Mouse (Mus musculus) intestine, embryonic 15.5 days (tissue): ENCODE measurements at regions not wholly inside any gene's neighbourhood (a gene's known extent, or its start where the extent isn't known, plus 50 kb on each side); places are given as distances from the start of the nearest gene placed in this dataset.

Experiments used
- ATAC-seq: fragments of 200-750 bp; cut with Nextera tagmentation; 2 replicates; pipeline ENCODE4 v1.8.0; 2017; ENCODE audit warnings: moderate TSS enrichment, moderate library complexity
- H3K27ac ChIP-seq: fragments of 300-500 bp; sonication (generic); 2 replicates; pipeline ENCODE4 v1.5.1; 2015; ENCODE audit warnings: mild to moderate bottlenecking, inconsistent platforms
- H3K27me3 ChIP-seq: fragments of 300-500 bp; sonication (generic); replicated peaks from 2 replicates; pipeline ENCODE4 v1.6.1; 2015; ENCODE audit warnings: inconsistent platforms
- H3K36me3 ChIP-seq: fragments of 300-500 bp; sonication (generic); 2 replicates; pipeline ENCODE4 v1.6.1; 2015; ENCODE audit warnings: inconsistent platforms
- H3K4me1 ChIP-seq: fragments of 300-500 bp; sonication (generic); replicated peaks from 2 replicates; pipeline ENCODE4 v1.6.1; 2015; ENCODE audit warnings: inconsistent platforms
- H3K4me2 ChIP-seq: fragments of 300-500 bp; sonication (generic); replicated peaks from 2 replicates; pipeline ENCODE4 v1.6.1; 2015; ENCODE audit warnings: mild to moderate bottlenecking, inconsistent platforms
- H3K4me3 ChIP-seq: fragments of 300-500 bp; sonication (generic); replicated peaks from 2 replicates; pipeline ENCODE4 v1.5.1; 2015; ENCODE audit warnings: inconsistent platforms
- H3K9ac ChIP-seq: fragments of 300-500 bp; sonication (generic); 2 replicates; pipeline ENCODE4 v1.6.1; 2015; ENCODE audit warnings: inconsistent platforms
- H3K9me3 ChIP-seq: fragments of 300-500 bp; sonication (generic); 2 replicates; pipeline ENCODE4 v1.6.1; 2016; ENCODE audit warnings: inconsistent platforms
- WGBS: fragments of 180-500 bp; shearing (Covaris S2); methylation state at CpG from one replicate; pipeline ENCODE4 v1.1.7; 2015; 5-methylcytosine and 5-hydroxymethylcytosine counted together

GRCm38 (mm10) chr3:144378524-144379225 is 173.7 kb upstream of the Lmo4 start:
- 87% methylated on average over 8 of the region's 8 CpGs for WGBS
- ATAC-seq = no peak

GRCm38 (mm10) chr3:144377626-144378523 is 172.9 kb upstream of the Lmo4 start:
- Histone ChIP-seq H3K4me1 (no peaks in the 10 kb centered on the region), H3K36me3 (no peaks in the 10 kb centered on the region), H3K4me2 (no peak overlapping the region), H3K9me3 (no peaks in the 10 kb centered on the region), H3K27me3 (no peaks in the 10 kb centered on the region), H3K4me3 (no peak overlapping the region), H3K27ac (no peak overlapping the region), H3K9ac (no peak overlapping the region)
- ATAC-seq = no peak
- WGBS = 69% methylated on average over 18 of the region's 18 CpGs

More at GRCm38 (mm10) chr3:144378524-144379225, 173.7 kb upstream of the Lmo4 start:
- Histone ChIP-seq H3K4me2 (no peak overlapping the region), H3K9ac (no peak overlapping the region), H3K4me1 (no peaks in the 10 kb centered on the region), H3K36me3 (no peaks in the 10 kb centered on the region), H3K27me3 (no peaks in the 10 kb centered on the region), H3K9me3 (no peaks in the 10 kb centered on the region), H3K4me3 (no peak overlapping the region), H3K27ac (no peak overlapping the region)

GRCm38 (mm10) chr3:144376463-144377402 is 171.7 kb upstream of the Lmo4 start:
- no peaks in the 10 kb centered on the region for H3K4me1 ChIP-seq
- no peak overlapping the region for H3K4me3 ChIP-seq
- no peaks in the 10 kb centered on the region for H3K27me3 ChIP-seq
- 77% methylated on average over 15 of the region's 15 CpGs for WGBS
- H3K36me3 ChIP-seq = no peaks in the 10 kb centered on the region
- no peak overlapping the region for H3K9ac ChIP-seq
- H3K4me2 ChIP-seq = no peak overlapping the region
- H3K27ac ChIP-seq = no peak overlapping the region
- H3K9me3 ChIP-seq = no peaks in the 10 kb centered on the region
- 0 out of 2 replicates have a peak, but pooled peaks have one; percentile 7 for ATAC-seq

- WGBS = 66% methylated on average over 12 of the region's 12 CpGs
- H3K4me1 ChIP-seq = no peaks in the 10 kb centered on the region
- H3K27me3 ChIP-seq = no peaks in the 10 kb centered on the region
- no peak overlapping the region for H3K27ac ChIP-seq
- no peak overlapping the region for H3K4me3 ChIP-seq
- peak; percentile 83 for ATAC-seq
- H3K9me3 ChIP-seq = no peaks in the 10 kb centered on the region
- no peak overlapping the region for H3K9ac ChIP-seq
- H3K4me2 ChIP-seq = no peak overlapping the region
- H3K36me3 ChIP-seq = no peaks in the 10 kb centered on the region
These were observed 170.8 kb upstream of the Lmo4 start for GRCm38 (mm10) chr3:144375725-144376412.

- Histone ChIP-seq H3K27me3 (no peaks in the 10 kb centered on the region), H3K4me1 (no peaks in the 10 kb centered on the region), H3K4me3 (no peak overlapping the region), H3K4me2 (no peak overlapping the region), H3K27ac (no peak overlapping the region), H3K9ac (no peak overlapping the region), H3K9me3 (no peaks in the 10 kb centered on the region), H3K36me3 (no peaks in the 10 kb centered on the region)
- 70% methylated on average over 4 of the region's 4 CpGs for WGBS
- ATAC-seq = no peak
These were observed 163.3 kb upstream of the Lmo4 start for GRCm38 (mm10) chr3:144368300-144368699.

GRCm38 (mm10) chr3:144367766-144368116 is 162.7 kb upstream of the Lmo4 start:
- 39% methylated on average over 7 of the region's 7 CpGs for WGBS
- H3K27ac ChIP-seq = no peak overlapping the region
- no peaks in the 10 kb centered on the region for H3K27me3 ChIP-seq
- H3K9ac ChIP-seq = no peak overlapping the region
- H3K4me2 ChIP-seq = peak overlapping the region; percentile 41
- ATAC-seq = 0 out of 2 replicates have a peak, but pooled peaks have one; percentile 25
- H3K36me3 ChIP-seq = no peaks in the 10 kb centered on the region
- H3K9me3 ChIP-seq = no peaks in the 10 kb centered on the region
- H3K4me3 ChIP-seq = no peak overlapping the region
- H3K4me1 ChIP-seq = no peaks in the 10 kb centered on the region

GRCm38 (mm10) chr3:144366976-144367765 is 162.2 kb upstream of the Lmo4 start:
- no peaks in the 10 kb centered on the region for H3K27me3 ChIP-seq
- no peak overlapping the region for H3K27ac ChIP-seq
- no peak for ATAC-seq
- no peaks in the 10 kb centered on the region for H3K9me3 ChIP-seq
- H3K4me3 ChIP-seq = no peak overlapping the region
- H3K9ac ChIP-seq = no peak overlapping the region
- H3K4me1 ChIP-seq = no peaks in the 10 kb centered on the region
- peak overlapping the region; percentile 41 for H3K4me2 ChIP-seq
- no peaks in the 10 kb centered on the region for H3K36me3 ChIP-seq
- WGBS = 33% methylated on average over 22 of the region's 22 CpGs

GRCm38 (mm10) chr3:144365894-144366293 is 160.9 kb upstream of the Lmo4 start:
- no peak overlapping the region for H3K4me3 ChIP-seq
- no peak overlapping the region for H3K4me2 ChIP-seq
- no peak overlapping the region for H3K27ac ChIP-seq
- no peak overlapping the region for H3K9ac ChIP-seq
- H3K9me3 ChIP-seq = no peaks in the 10 kb centered on the region
- ATAC-seq = no peak
- H3K36me3 ChIP-seq = no peaks in the 10 kb centered on the region
- H3K4me1 ChIP-seq = no peaks in the 10 kb centered on the region
- no peaks in the 10 kb centered on the region for H3K27me3 ChIP-seq
- WGBS = 79% methylated on average over 4 of the region's 4 CpGs

GRCm38 (mm10) chr3:144362472-144362871 is 157.5 kb upstream of the Lmo4 start:
- no peak overlapping the region for H3K9ac ChIP-seq
- no peaks in the 10 kb centered on the region for H3K9me3 ChIP-seq
- no peak overlapping the region for H3K4me2 ChIP-seq
- WGBS = 66% methylated on average over 10 of the region's 10 CpGs
- H3K4me3 ChIP-seq = no peak overlapping the region
- no peaks in the 10 kb centered on the region for H3K36me3 ChIP-seq
- H3K27me3 ChIP-seq = no peaks in the 10 kb centered on the region
- H3K27ac ChIP-seq = no peak overlapping the region
- no peak for ATAC-seq
- no peaks in the 10 kb centered on the region for H3K4me1 ChIP-seq

- H3K9me3 ChIP-seq = no peaks in the 10 kb centered on the region
- no peaks in the 10 kb centered on the region for H3K4me1 ChIP-seq
- no peak overlapping the region for H3K27ac ChIP-seq
- no peak overlapping the region for H3K4me2 ChIP-seq
- H3K9ac ChIP-seq = no peak overlapping the region
- WGBS = 88% methylated on average over 4 of the region's 4 CpGs
- no peak overlapping the region for H3K4me3 ChIP-seq
- H3K27me3 ChIP-seq = no peaks in the 10 kb centered on the region
- H3K36me3 ChIP-seq = no peaks in the 10 kb centered on the region
- ATAC-seq = no peak
These were observed 156.4 kb upstream of the Lmo4 start for GRCm38 (mm10) chr3:144361203-144361978.
